Mouse (Mus musculus) CH12F3 (cell line): ENCODE results near the gene P2rx5.

Source experiments
- in situ Hi-C: fragments of 300-500 bp; cut with MboI; formaldehyde crosslinking; loops from 2 replicates; pipeline ENCODE4 v1.14.3; 2020; ENCODE audit warnings: low sequenced_read_pairs

Gene P2rx5

DNA sequence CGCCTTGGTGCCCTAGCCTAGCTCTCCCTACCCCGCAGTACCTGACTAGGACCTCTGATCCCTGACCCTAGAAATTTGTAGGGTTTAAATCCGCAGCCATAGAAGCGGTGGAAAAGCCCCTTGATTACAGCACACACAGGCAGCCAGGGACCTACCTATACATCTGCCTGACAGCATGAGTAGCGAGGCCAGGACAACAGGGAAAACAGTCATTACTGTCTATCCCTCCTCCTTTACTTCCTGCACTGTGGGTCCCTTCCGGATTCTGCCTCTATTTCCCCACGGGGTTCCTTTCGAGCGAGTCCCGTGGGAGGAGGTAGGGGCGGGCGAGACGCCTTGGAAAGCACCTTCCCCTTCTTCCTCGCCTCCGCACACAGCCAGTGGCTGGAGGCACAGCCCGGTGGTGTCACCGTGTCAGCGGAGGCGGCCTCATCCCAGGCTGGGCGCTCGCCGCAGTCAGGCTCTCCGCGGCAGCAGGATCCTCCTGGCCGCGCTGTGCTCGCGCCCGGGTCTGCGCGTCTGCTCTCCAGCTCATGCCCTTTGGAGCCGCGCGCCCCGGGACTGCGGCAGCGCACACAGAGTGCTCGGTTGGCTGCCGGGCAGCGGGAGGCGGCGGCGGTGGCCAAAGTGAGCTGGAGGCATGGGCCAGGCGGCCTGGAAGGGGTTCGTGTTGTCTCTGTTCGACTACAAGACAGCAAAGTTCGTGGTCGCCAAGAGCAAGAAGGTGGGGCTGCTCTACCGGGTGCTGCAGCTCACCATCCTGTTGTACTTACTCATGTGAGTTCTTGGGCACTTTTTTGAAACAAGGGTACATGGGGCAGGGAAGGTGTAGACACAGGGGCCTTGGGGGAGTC lies at the start of gene P2rx5:
TSS of gene P2rx5 (plus strand) at position 465 of the 854 bp plus-strand sequence.
- in situ Hi-C loops = no loop called here

DNA sequence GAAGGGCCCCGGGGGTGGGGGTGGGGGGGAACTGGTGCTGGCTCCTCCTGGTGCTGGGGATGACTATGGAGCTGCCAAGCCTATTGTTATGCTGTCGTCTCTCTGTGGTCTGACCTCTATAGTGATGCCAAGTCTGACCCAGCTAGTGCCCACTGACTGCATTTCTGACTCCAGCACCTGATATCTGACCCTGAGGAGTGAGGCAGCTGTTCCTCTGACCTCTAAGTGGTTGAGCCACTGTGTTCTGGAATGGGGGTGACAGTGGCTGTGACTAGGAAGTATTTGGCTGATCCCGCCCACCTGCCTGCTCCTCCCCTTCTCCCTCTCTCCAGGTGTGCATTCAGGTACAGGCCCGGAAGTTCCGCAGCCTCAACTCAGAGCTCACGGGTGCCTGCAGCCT lies 48.8 kb upstream of the P2rx5 start:
- in situ Hi-C loops = no loop called here

DNA sequence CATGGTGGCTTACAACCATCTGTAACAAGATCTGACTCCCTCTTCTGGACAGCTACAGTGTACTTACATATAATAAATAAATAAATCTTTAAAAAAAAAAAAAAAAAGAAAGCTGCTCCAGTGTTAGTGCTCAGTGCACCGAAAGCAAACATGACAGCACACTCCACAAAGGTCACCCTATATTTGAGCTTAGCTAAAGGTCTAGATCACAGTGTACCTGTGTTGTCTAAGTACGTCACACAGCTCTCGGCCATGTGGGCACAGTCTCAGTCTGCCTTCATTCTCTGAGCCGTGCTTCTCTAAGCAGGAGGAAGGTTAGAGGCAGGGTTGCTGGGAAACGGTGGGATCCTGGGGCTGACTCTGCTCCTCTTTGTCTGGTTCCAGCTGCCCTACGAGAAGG lies 33.7 kb upstream of the P2rx5 start:
- in situ Hi-C loops = no loop called here

DNA sequence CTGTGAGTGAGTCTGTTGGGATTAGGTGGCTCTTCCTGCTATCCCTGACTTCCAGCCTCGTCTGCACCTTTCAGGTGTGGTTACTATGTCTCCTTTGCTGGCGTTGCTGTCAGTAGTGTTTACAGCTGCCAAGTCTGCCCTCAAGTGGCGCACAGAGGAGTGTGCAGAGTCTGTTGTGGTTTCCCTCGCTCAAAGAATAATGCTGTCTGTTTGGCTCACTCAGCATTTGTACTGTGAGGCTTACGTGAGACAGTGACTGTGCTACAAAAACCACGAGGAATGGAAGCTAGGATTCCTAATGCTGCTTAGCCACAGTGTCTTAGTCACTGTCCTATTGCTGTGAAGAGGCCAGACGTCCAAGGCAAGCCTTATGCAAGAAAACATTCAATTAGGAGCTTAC lies 29.2 kb upstream of the P2rx5 start:
- in situ Hi-C loops = no loop called here

DNA sequence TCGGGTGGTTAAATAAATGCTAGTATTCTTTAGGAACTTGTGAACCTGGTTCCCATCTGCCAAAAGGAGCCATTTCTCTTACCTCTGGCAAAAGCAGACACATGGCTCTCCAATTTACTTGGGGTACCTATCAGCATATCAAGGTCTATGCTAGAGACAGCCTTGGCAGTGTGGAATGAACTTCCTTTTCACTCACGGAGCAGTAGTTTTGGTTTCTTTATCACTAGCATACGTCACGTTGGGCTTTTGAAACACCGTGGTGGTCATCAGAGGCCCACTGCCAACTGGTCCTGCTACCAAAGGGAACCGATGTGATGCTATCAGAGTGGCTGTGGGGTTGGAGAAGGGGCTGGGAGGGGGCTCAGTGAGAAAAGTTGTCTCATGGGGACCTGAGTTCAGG lies 27.2 kb upstream of the P2rx5 start:
- in situ Hi-C loops = no loop called here

DNA sequence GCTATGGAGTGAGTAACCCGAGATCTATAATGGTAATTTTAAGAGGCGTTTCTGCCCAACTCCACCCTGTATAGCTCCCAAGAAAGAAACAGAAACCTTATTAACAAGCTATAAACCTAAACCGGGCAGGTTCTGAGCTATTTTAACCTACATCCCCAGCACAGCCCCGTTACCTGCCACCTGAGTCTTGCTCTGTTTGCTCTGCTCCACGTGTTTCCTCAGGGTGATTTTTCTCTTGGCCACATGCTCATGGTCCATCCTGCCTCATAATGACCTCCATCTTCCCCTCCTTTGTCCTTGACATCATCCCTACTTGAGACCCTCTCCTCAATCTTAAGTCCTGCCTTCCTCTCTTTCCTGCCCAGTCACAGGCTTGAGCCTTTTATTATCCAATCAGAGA lies 26.0 kb upstream of the P2rx5 start:
- in situ Hi-C loops = no loop called here

DNA sequence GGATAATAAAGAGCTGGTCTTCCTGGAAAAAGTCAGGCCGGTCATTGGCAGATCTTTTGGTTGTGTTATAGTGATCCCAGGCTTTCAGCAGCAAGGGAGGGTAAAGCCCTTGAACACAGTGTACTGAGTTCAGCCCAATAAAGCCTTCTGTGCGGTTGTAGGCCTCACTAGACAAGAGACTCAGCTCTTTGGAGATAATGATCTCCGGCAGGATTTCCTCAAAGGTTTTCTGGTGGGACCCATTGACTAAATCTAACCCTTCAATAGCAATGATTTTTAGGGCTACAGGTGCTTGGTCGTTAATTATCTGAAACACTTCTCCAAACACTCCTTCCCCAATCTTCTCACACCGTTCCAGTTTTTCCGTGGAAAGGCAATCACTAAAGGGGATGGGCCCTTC lies 23.6 kb upstream of the P2rx5 start:
- in situ Hi-C loops = no loop called here

DNA sequence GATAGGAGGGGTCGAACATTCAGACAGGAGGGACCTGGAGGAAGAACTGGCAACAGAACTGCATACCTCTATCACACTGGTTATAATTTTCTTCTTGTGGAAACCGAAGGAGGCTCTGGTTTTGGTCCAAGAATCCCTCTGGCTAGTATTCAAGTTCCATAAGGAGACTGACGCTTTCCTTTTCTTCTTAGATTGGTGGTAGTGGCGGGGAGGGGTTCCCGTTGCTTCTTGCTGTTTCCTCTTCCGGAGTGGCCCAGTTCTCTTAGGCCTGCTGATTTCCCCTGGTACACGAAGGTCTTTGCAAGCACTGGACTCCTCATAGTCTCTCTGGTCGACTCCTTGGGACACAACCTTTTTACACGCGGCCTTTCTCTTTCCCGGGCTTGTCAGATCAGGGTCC lies 23.1 kb upstream of the P2rx5 start:
- in situ Hi-C loops = no loop called here

DNA sequence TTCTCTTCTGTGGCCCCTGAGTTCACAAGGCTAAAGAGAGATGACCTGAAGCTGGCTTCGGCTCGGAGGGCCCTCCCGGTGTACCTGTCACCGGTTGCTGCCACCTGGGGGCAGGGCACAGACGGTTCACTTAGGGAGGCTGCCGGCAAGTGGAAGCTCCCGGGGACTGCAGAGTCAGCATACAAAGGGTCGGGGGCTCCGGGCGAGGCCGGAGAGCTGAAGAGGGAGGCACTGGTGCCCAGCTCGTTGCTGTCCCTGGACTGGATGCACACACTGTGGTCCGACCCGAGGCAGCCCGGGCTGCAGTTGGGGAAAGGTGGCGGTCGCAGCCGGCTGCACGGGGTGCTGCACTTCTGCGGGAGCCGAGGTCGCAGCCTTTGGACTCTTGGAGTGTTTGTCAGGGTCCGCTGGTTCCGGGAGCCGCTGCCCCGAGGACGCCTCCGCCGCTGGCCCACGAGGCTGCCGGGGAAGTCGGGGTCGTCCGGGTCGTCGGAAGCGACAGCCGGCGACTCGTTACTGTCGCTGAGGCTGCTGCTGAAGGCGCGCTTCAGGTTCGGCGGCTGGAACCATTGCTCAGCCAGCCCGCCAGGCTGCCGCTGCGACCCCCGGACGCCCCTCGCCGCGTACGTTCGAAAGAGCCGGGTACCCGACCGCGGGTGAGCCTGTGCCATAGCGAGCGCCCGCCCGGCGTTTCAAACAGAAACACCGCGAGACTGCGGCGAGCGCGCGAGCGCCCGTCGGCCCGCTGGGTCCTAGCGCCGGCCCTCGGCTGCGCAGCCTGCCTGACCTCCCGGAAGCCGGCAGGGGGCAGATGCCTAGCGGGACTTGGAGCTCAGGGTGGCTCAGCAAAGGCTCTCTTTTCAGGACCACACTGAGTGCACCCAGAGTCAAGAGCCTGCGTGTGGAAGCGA lies 22.4 kb upstream of the P2rx5 start, which contains the start of gene Haspin:
TSS of gene Haspin (minus strand) at position 704 of the 911 bp plus-strand sequence.
- in situ Hi-C loops = no loop called here

DNA sequence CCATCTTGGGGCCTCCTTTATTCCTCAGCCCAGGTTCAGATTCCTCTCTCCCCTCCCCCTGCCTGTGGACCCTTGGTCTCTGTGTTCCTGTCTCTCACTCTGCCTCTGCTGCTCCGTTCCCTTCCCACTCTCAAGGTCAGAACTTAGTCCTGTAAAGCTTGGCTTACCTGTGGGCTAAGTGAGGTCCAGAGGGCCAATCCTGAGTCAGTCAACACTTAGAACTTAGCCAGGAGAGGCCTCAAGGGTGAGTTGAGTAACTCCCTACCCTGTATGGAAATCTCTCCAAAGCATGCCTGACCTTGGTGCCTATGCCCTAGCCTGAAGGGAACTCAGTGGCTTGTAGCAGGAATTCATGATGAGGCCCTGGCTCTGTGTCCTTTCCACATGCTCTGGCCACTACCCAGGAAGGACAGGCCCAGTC lies 15.9 kb upstream of the P2rx5 start:
- in situ Hi-C loops = no loop called here

DNA sequence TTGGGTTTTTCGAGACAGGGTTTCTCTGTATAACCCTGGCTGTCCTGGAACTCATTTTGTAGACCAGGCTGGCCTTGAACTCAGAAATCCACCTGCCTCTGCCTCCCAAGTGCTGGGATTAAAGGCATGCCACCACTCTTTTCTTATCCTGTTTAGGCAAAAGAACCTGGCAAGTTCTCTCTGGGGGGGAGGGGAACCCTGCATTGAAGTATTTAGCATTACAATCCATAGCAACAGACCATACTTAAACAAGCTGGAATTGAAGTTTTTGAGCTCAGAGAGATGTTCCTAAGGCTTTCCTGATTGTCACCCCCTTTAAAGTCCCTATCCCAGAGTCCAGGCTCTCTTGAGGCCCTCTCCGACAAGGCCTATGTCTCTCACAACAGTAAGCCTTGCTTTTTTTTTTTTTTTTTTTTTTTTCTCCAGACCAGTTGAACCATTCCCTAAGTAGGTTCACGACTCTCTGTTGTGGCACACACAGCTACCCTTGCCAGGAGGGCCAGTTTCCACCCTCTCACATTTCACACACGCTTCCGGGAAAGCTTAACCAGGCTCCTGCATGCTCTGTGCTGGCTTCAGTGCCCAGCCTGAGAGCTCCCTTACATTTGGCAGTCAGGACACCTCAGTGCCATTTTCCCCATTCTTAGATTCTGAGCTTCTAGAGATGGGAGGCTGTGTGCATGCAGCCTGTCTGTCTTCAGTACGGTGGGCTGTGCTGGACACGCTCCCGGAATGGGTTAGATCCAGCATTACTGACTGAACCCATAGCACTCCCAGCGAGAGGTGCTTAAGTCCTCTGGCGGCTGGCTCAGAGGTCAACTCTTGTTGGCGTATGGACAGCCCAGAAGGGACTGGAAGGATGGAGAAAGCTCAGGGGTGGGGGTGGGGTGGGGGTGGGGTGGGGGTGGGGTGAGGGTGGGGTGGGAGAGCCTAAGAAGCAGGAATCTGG lies 13.9 kb upstream of the P2rx5 start:
- in situ Hi-C loops = no loop called here

DNA sequence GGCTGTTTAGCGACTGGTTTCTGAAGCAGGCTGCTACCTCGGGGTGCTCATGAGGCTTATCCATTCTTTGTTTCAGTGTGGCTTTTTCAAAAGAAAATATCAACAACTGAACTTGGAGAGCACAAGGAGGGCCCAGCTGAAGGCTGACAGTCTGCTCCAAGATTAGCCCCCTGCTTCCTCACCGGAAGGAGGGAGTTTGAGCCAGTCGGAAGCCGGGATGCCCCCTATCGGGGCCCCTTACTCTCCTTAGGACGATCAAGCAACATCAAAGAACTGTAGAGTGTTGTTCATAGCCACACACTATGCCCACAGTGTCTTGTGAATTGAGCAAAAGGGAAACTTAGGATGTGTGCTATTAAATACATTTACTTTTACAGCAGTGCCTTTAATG lies 13.3 kb upstream of the P2rx5 start:
- in situ Hi-C loops = no loop called here

DNA sequence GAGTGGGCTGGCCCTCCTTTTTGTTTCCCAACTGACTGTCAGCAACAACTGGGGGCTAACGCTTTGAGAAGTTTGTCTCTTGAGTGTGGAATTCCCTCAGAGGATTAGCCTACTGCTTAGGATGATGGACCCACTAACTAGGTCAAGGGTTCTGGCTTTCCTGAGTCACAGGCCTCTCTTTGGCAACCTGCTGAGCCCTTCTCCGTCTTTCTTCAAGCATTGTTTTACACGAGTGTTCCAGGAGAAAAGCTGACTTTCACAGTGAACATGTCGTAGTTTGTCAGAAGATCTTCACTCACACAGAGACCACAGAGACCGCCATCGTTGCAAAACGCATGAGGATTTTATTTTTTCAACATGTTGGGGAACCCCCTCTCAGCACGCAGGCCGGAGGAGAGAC lies 12.0 kb upstream of the P2rx5 start:
- in situ Hi-C loops = no loop called here

DNA sequence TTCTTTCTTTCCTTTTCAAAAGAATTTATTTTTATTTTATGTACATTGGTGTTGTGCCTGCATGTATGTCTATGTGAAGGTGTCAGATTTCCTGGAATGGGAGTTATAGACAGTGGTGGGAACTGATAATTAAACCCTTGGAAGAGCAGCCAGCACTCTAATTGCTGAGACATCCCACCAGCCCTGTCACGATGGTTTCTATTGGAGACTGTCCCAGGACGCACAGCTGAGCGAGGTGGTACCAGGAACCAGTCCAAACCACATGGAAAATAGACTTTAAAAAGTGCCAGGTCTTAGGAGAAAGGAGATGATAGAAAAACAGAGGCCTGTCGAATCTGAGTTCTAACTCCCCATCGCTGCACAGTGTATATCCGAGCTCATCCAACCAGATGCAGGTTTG lies 5.2 kb upstream of the P2rx5 start:
- in situ Hi-C loops = no loop called here

DNA sequence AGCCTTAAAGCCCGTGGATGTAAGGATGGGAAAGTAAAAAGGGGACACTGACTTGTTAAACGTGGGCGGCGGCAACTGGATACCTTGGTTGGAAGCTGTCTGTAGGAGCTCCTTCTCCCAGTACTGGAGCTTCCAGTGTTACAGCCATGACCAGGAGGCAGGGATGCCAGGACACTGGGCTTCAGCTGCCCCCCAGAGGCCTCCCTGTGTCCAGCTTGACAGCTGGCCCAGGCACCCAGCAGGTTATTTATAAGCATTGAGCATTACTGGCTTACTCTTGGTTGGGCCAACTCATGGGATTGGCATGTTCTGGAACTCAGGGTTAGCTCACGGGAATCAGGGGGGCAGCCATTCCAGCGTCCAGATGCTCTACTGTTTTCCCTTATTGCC lies 585 bp downstream of the P2rx5 start:
- in situ Hi-C loops = no loop called here

DNA sequence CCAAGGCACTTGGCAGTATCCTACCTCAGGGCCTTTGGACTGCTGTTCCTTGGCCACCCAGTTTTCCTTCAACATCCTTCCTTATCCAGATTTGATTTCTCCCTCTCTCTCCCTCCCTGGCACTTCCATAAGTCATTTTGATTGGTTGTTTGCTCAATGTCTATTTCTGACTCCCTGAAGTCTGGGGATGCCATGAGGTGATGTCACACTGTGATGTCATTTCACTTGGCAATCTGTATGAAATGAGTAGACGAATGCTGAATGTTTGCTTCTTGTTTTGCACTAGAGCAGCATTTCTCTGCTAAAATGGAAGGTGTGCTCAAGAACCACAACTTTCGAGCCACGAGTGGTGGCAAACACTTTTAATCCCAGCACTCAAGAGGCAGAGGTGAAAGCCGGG lies 1.4 kb downstream of the P2rx5 start:
- in situ Hi-C loops = no loop called here

DNA sequence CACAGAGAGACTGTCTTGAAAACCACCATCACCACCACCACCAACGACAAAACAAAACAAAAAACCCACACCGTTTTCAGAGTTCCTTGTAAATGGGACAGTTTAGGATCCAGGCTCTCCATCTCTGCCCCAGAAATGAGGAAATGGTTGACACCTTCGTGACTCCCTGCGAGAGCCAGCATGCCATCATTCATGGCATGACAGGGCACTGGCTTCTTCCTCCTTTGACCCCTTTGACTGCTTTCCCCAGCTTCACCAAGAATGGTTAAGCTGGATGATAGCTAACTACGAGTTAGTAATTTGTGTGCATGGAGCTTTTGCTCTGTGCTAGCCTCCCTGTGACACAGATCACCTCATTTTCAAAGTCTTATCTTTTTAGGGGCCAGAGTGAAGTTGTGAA lies 2.1 kb downstream of the P2rx5 start:
- in situ Hi-C loops = no loop called here

DNA sequence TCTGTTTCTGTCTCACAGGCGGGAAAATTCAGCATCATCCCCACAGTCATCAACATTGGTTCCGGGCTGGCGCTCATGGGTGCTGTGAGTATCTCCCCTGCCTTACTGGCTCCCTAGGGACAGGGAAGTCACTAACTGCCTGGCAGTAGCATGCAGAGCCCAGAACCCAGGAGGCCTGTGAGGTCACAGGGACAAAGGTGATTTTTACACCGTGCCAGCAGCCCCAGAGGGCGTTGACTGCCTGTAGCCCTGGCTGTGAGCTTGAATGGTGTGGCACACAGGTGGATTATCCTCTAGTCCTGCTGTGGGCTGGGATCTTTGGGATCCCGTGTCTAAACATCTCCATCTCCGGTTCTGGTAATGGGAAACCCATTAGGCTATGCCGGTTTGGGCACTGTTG lies 7.8 kb downstream of the P2rx5 start:
- in situ Hi-C loops = no loop called here

DNA sequence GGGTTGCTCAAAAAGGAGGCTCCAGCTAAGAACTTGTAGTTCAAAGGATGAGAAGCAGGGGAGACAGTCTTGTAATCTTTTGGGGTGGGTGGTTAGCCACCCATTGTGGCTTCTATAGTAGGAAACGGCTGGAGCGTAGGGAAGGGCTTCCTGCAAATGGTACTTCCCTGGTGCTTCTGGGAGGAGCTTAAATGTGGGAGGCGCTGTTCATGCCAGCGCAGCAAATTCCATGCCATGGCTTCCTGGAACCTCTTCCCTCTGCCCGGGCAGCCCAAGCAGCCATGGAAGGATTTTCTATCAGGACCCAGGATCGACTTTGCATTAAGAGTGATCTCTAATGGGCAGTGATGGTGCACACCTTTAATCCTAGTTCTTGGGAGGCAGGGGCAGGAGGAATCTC lies 8.4 kb downstream of the P2rx5 start:
- in situ Hi-C loops = no loop called here

DNA sequence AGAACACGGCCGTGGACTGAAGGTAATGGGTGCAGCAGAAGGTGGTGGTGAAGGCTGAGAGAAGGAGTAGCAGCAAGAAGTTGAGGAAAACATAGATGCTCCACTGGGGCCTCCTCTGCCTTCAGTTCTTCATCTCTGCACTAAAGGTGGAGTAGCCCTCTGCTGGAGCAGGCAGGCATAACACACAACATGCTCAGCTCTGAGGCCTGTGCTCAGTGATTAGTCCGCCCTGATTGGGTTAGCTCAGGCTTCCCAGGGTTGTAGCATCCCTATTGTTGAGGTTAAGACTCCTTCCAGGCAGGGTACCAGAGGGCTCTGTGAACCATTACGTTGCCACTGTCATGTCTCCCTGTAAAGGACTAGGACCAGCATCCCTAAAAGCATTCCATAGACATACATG lies 9.0 kb downstream of the P2rx5 start:
- in situ Hi-C loops = no loop called here

DNA sequence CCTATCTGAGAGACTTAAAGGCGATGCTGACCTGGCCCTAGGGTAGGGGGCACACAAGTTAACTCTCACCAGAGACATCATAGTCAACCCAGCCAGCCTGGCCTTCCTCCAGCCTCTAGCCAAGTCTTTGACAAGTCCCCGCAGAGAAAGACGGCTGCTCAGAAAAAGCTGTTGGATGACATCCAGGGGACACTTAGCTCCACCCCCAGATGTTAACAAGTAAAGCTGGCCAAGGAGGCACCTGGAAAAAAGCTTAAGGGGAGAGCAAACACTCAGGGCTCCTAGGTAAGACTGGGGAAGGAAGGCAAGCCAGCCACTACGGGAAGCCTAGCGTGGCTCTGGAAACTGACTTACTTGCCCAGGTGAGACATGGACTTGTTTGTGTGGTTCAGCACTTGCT lies 12.0 kb downstream of the P2rx5 start:
- in situ Hi-C loops = no loop called here
